Mouse (Mus musculus) spleen, postnatal 4 days (tissue): Measurements from ENCODE around the gene Rnf11.
A peak's percentile ranks its signal among the peaks of the same experiment; 100 is the strongest.

ENCODE experiments used
- DNase-seq, 2 experiments: peaks; one replicate each; pipeline ENCODE4 v3.0.0; 2022; ENCODE audit warnings: low spot score in 2 of 2

Gene Rnf11

GRCm38 (mm10) chr4:109484621-109485020, at the start of gene Rnf11:
Gene Rnf11, minus strand, starts transcription at chr4:109484728.
- no peak for DNase-seq

- no peak for DNase-seq
These were observed 46.6 kb upstream of the Rnf11 start, which contains the start of gene 4930522H14Rik for GRCm38 (mm10) chr4:109531111-109531510. Gene 4930522H14Rik, minus strand, starts transcription at chr4:109531297.

GRCm38 (mm10) chr4:109530245-109530816, 45.8 kb upstream of the Rnf11 start:
- DNase-seq: no peak

- DNase-seq: peak; percentile 55 to 68
These were observed 20.4 kb upstream of the Rnf11 start for GRCm38 (mm10) chr4:109504885-109505284.

GRCm38 (mm10) chr4:109498476-109498875, 13.9 kb upstream of the Rnf11 start:
- peak in 1 of 2 experiments; percentile 26 for DNase-seq

GRCm38 (mm10) chr4:109493581-109493980, 9.1 kb upstream of the Rnf11 start:
- DNase-seq: peak in 1 of 2 experiments; percentile 7

- no peak for DNase-seq
These were observed 4.3 kb upstream of the Rnf11 start for GRCm38 (mm10) chr4:109488812-109489211.

GRCm38 (mm10) chr4:109482701-109483100, 1.8 kb downstream of the Rnf11 start:
- no peak for DNase-seq

- no peak for DNase-seq
These were observed 3.1 kb downstream of the Rnf11 start for GRCm38 (mm10) chr4:109481424-109481823.

GRCm38 (mm10) chr4:109477454-109477853, 7.1 kb downstream of the Rnf11 start:
- DNase-seq: no peak

- peak; percentile 88 to 95 for DNase-seq
These were observed 7.9 kb downstream of the Rnf11 start for GRCm38 (mm10) chr4:109476554-109477014.

- peak; percentile 68 to 87 for DNase-seq
These were observed 8.7 kb downstream of the Rnf11 start for GRCm38 (mm10) chr4:109475577-109476553.

- no peak for DNase-seq
These were observed 9.4 kb downstream of the Rnf11 start for GRCm38 (mm10) chr4:109475078-109475477.

GRCm38 (mm10) chr4:109472566-109472965, 12.0 kb downstream of the Rnf11 start:
- DNase-seq: no peak

GRCm38 (mm10) chr4:109471606-109472005, 12.9 kb downstream of the Rnf11 start:
- DNase-seq: no peak

- no peak for DNase-seq
These were observed 16.8 kb downstream of the Rnf11 start for GRCm38 (mm10) chr4:109467687-109468086.

- DNase-seq: no peak
These were observed 20.6 kb downstream of the Rnf11 start for GRCm38 (mm10) chr4:109463892-109464291.

- DNase-seq: no peak
These were observed 23.9 kb downstream of the Rnf11 start for GRCm38 (mm10) chr4:109460421-109461179.

- no peak for DNase-seq
These were observed 27.7 kb downstream of the Rnf11 start for GRCm38 (mm10) chr4:109456821-109457220.

GRCm38 (mm10) chr4:109448531-109448930, 36.0 kb downstream of the Rnf11 start:
- DNase-seq: no peak

GRCm38 (mm10) chr4:109445956-109446355, 38.6 kb downstream of the Rnf11 start:
- DNase-seq: no peak

- DNase-seq: peak; percentile 83 to 86
These were observed 39.1 kb downstream of the Rnf11 start for GRCm38 (mm10) chr4:109445397-109445796.
